Comparison of ENCODE assay signal across 7 mouse cellular contexts in the genomic region with DNA sequence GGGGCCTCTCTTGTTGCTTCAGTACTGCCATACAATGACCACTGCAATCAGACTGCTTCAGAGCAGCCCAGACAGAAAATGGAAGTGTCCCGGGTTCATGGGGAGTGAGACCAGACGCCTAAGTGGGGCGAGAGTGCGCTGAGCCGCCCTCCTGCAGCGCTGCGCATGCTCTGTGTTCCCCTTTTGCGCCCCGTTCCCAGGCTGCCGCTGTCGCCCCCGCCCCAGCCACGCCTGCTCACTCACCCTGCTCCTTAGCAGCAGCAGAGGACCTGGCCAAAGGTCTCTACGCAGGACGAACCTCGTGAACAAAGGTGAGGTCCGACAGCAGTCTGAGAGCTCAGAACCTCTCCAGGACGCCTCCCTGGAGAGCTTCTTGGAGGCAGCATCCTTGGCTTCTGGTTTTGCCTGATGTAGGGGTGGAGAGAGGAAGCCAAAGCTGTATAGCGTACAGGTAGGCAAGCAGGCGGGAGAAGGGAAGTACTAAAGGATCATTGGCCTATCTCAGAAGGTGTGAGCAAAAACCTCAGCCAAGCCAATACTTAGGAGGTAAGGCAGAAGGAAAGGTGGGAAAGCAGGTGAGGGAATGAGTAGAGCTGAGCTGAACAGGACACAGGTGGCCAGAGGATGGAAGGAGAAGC. TPM values are rescaled to one million over a fixed set of nuclear protein-coding genes. Genes with fewer than 3 reads are reported as not detected.
A peak's percentile ranks its signal among the peaks of the same experiment; 100 is the strongest.
DNase-seq lines count a peak whose midpoint lies in the region; ATAC-seq and TF ChIP-seq lines count a peak whose summit lies in the region.

A gene (plus strand): TSS at position 217 of the 638 bp plus-strand sequence.

- H3K4me2 ChIP-seq in lung, embryonic 14.5 days: peak within 1 kb of the TSS; percentile 54
- H3K4me2 ChIP-seq in embryonic facial prominence, embryonic 14.5 days (ENCODE audit: low read depth, low read length): peak within 1 kb of the TSS; percentile 51
- H3K4me2 ChIP-seq in hindbrain, postnatal 0 days (ENCODE audit: low read depth, low read length): peak within 1 kb of the TSS; percentile 51
- H3K4me2 ChIP-seq in liver, postnatal 0 days (ENCODE audit: low read depth, low read length): peak within 1 kb of the TSS; percentile 34; the same call in 1 of the 2 replicates
- H3K4me2 ChIP-seq in stomach, postnatal 0 days (replicated peaks; ENCODE audit: low read depth): peak within 1 kb of the TSS; percentile 41

- H3K36me3 ChIP-seq in lung, embryonic 14.5 days (ENCODE audit: insufficient read depth): no peaks in the 10 kb centered on the region
- no peaks in the 10 kb centered on the region for H3K36me3 ChIP-seq in embryonic facial prominence, embryonic 14.5 days (ENCODE audit: control insufficient read depth, insufficient read depth, low read length)
- H3K36me3 ChIP-seq in hindbrain, postnatal 0 days (ENCODE audit: insufficient read depth, low read length): no peaks in the 10 kb centered on the region
- no peaks in the 10 kb centered on the region for H3K36me3 ChIP-seq in liver, postnatal 0 days (replicated peaks; ENCODE audit: insufficient read depth, low read length)
- H3K36me3 ChIP-seq in stomach, postnatal 0 days (ENCODE audit: control insufficient read depth, insufficient read depth, low read length): no peaks in the 10 kb centered on the region

- TF ChIP-seq CTCF in lung, embryonic 14.5 days (IDR thresholded peaks at IDR 0.05; ENCODE audit: low read depth): no peak
- no peak for TF ChIP-seq CTCF in hindbrain, postnatal 0 days (IDR thresholded peaks at IDR 0.05; ENCODE audit: low read depth)
- TF ChIP-seq CTCF in liver, postnatal 0 days (IDR thresholded peaks at IDR 0.05; ENCODE audit: low read depth): no peak
- TF ChIP-seq CTCF in stomach, postnatal 0 days (IDR thresholded peaks at IDR 0.05; ENCODE audit: low read depth): no peak

- WGBS in lung, embryonic 14.5 days: 16% methylated on average over 20 of the region's 20 CpGs
- WGBS in embryonic facial prominence, embryonic 14.5 days: 32% methylated on average over 14 of the region's 20 CpGs
- WGBS in hindbrain, postnatal 0 days: 22% methylated on average over 20 of the region's 20 CpGs
- WGBS in liver, postnatal 0 days (ENCODE audit: insufficient replicate concordance): 13% methylated on average over 16 of the region's 20 CpGs
- 22% methylated on average over 19 of the region's 20 CpGs for WGBS in stomach, postnatal 0 days

- H3K27ac ChIP-seq in lung, embryonic 14.5 days (ENCODE audit: low read depth): no peak within 1 kb of the TSS
- H3K27ac ChIP-seq in embryonic facial prominence, embryonic 14.5 days (replicated peaks; ENCODE audit: low read depth, low read length): no peak within 1 kb of the TSS
- no peak within 1 kb of the TSS for H3K27ac ChIP-seq in hindbrain, postnatal 0 days
- no peak within 1 kb of the TSS for H3K27ac ChIP-seq in liver, postnatal 0 days (ENCODE audit: low read depth)
- H3K27ac ChIP-seq in stomach, postnatal 0 days (replicated peaks): no peak within 1 kb of the TSS

- ATAC-seq in lung, embryonic 14.5 days (ENCODE audit: insufficient read depth): no peak
- ATAC-seq in embryonic facial prominence, embryonic 14.5 days (ENCODE audit: low read depth): no peak
- peak; percentile 53; the same call in 1 of the 2 replicates for ATAC-seq in hindbrain, postnatal 0 days
- ATAC-seq in liver, postnatal 0 days: no peak
- ATAC-seq in stomach, postnatal 0 days (ENCODE audit: low FRiP score, low TSS enrichment): no peak

- DNase-seq in lung, embryonic 14.5 days: peak; percentile 3
- no peak for DNase-seq in lung, postnatal 4 days
- DNase-seq in embryonic facial prominence, embryonic 14.5 days (ENCODE audit: low spot score): no peak
- peak; percentile 10 for DNase-seq in hindbrain, postnatal 0 days (ENCODE audit: low spot score)
- no peak for DNase-seq in liver, postnatal 0 days
- DNase-seq in stomach, postnatal 0 days (ENCODE audit: low spot score): no peak
- no peak for DNase-seq in MN1 (ENCODE audit: low spot score)

- H3K4me3 ChIP-seq in lung, embryonic 14.5 days (ENCODE audit: low read depth, low read length): 0 out of 2 replicates have a peak within 1 kb of the TSS, but pooled peaks have one; percentile 4
- H3K4me3 ChIP-seq in embryonic facial prominence, embryonic 14.5 days (ENCODE audit: low read depth, low read length): peak within 1 kb of the TSS; percentile 30
- peak within 1 kb of the TSS; percentile 37 for H3K4me3 ChIP-seq in hindbrain, postnatal 0 days (ENCODE audit: low read length)
- H3K4me3 ChIP-seq in liver, postnatal 0 days (ENCODE audit: low read depth, low read length): 0 out of 2 replicates have a peak within 1 kb of the TSS, but pooled peaks have one; percentile 16
- peak within 1 kb of the TSS; percentile 17; the same call in 1 of the 2 replicates for H3K4me3 ChIP-seq in stomach, postnatal 0 days (ENCODE audit: low read depth, low read length)

- no peaks in the 10 kb centered on the region for H3K9me3 ChIP-seq in lung, embryonic 14.5 days (ENCODE audit: low read depth, low read length)
- peaks cover 4% of the 10 kb centered on the region; the same call in 1 of the 2 replicates for H3K9me3 ChIP-seq in embryonic facial prominence, embryonic 14.5 days (ENCODE audit: control insufficient read depth, low read length)
- H3K9me3 ChIP-seq in hindbrain, postnatal 0 days (ENCODE audit: low read length): no peaks in the 10 kb centered on the region
- H3K9me3 ChIP-seq in liver, postnatal 0 days (ENCODE audit: low read length): no peaks in the 10 kb centered on the region
- H3K9me3 ChIP-seq in stomach, postnatal 0 days (ENCODE audit: control insufficient read depth, low read length): no peaks in the 10 kb centered on the region

- no peaks in the 10 kb centered on the region for H3K4me1 ChIP-seq in lung, embryonic 14.5 days (ENCODE audit: insufficient read depth)
- no peaks in the 10 kb centered on the region for H3K4me1 ChIP-seq in embryonic facial prominence, embryonic 14.5 days (ENCODE audit: control insufficient read depth, insufficient read depth, low read length)
- H3K4me1 ChIP-seq in hindbrain, postnatal 0 days (ENCODE audit: insufficient read depth, low read length): no peaks in the 10 kb centered on the region
- H3K4me1 ChIP-seq in liver, postnatal 0 days (ENCODE audit: insufficient read depth): no peaks in the 10 kb centered on the region
- H3K4me1 ChIP-seq in stomach, postnatal 0 days (replicated peaks; ENCODE audit: control insufficient read depth, insufficient read depth): no peaks in the 10 kb centered on the region

- H3K27me3 ChIP-seq in lung, embryonic 14.5 days (ENCODE audit: insufficient read depth, low read length): no peaks in the 10 kb centered on the region
- no peaks in the 10 kb centered on the region for H3K27me3 ChIP-seq in embryonic facial prominence, embryonic 14.5 days (replicated peaks; ENCODE audit: control insufficient read depth, insufficient read depth, low read length)
- no peaks in the 10 kb centered on the region for H3K27me3 ChIP-seq in hindbrain, postnatal 0 days (ENCODE audit: insufficient read depth, low read length)
- peaks cover 7% of the 10 kb centered on the region; the same call in 1 of the 2 replicates for H3K27me3 ChIP-seq in liver, postnatal 0 days (ENCODE audit: insufficient read depth, low read length)
- no peaks in the 10 kb centered on the region for H3K27me3 ChIP-seq in stomach, postnatal 0 days (ENCODE audit: control insufficient read depth, insufficient read depth, low read length)

- no peak within 1 kb of the TSS for H3K9ac ChIP-seq in lung, embryonic 14.5 days
- peak within 1 kb of the TSS; percentile 43; the same call in 1 of the 2 replicates for H3K9ac ChIP-seq in embryonic facial prominence, embryonic 14.5 days (ENCODE audit: low read depth, low read length)
- H3K9ac ChIP-seq in hindbrain, postnatal 0 days (replicated peaks; ENCODE audit: low read length): peak within 1 kb of the TSS; percentile 40; the same call in 1 of the 2 replicates
- no peak within 1 kb of the TSS for H3K9ac ChIP-seq in liver, postnatal 0 days (replicated peaks)
- H3K9ac ChIP-seq in stomach, postnatal 0 days (ENCODE audit: low read length): no peak within 1 kb of the TSS

- TF ChIP-seq EP300 in liver, postnatal 0 days (IDR thresholded peaks at IDR 0.05; ENCODE audit: low read depth): no peak
- TF ChIP-seq EP300 in stomach, postnatal 0 days (optimal IDR thresholded peaks at IDR 0.05): no peak

RNA-seq across cellular contexts. Expression of the gene that starts here (rescaled TPM):
- 0.05 and 0.14 TPM in 2 replicates for polyA plus RNA-seq in lung, embryonic 14.5 days (2014; fragmentation: Nextera tagmentation; extraction: Ambion mirVana)
- 0.11 and 0.21 TPM in 2 replicates for polyA plus RNA-seq in embryonic facial prominence, embryonic 14.5 days (2014; fragmentation: Nextera tagmentation; extraction: Ambion mirVana)
- total RNA-seq in hindbrain, postnatal 0 days (2014; rRNA removed): 4.5 TPM in 2 replicates
- 1.0 and 1.2 TPM in 2 replicates for polyA plus RNA-seq in hindbrain, postnatal 0 days (2015; fragmentation: Nextera tagmentation; extraction: Ambion mirVana)
- polyA plus RNA-seq in liver, postnatal 0 days (2015; fragmentation: Nextera tagmentation; extraction: Ambion mirVana): not detected in 2 replicates
- polyA plus RNA-seq in stomach, postnatal 0 days (2015; fragmentation: Nextera tagmentation; extraction: Ambion mirVana): 0.10 TPM in 2 replicates

Comparison
In these comparisons a context has a peak if more than half of its experiments do, and no peak if none do; other contexts are left out.
1. Peak in DNase-seq, H3K4me3 ChIP-seq and H3K4me2 ChIP-seq in lung, embryonic 14.5 days; RNA of the gene not detected or under 1 TPM.
2. H3K9ac ChIP-seq: peak in embryonic facial prominence, embryonic 14.5 days (single experiment) and hindbrain, postnatal 0 days (single experiment); none in lung, embryonic 14.5 days (single experiment), liver, postnatal 0 days (single experiment) and stomach, postnatal 0 days (single experiment).
3. Peak in every context shown above with its lines, with median percentiles within 50 percentile points of each other: H3K4me2 ChIP-seq and H3K4me3 ChIP-seq.